Mouse (Mus musculus) lung, embryonic 16.5 days (tissue): ENCODE data around the gene Fam129a. TPM values are rescaled to one million over a fixed set of nuclear protein-coding genes. Genes with fewer than 3 reads are reported as not detected.

Experiments
- ATAC-seq: fragments of 200-750 bp; cut with Nextera tagmentation; 2 replicates; pipeline ENCODE4 v1.8.0; 2017; ENCODE audit warnings: low read depth, mild to moderate bottlenecking, moderate library complexity
- H3K27ac ChIP-seq: fragments of 300-500 bp; sonication (generic); 2 replicates; pipeline ENCODE4 v1.5.1; 2014; ENCODE audit warnings: mild to moderate bottlenecking, control low read depth, low read length
- H3K27me3 ChIP-seq: fragments of 300-500 bp; sonication (generic); 2 replicates; pipeline ENCODE4 v1.6.1; 2014; ENCODE audit warnings: low read depth, low read length, mixed read lengths; ENCODE audit not compliant: control insufficient read depth, insufficient read depth
- H3K36me3 ChIP-seq: fragments of 300-500 bp; sonication (generic); 2 replicates; pipeline ENCODE4 v1.6.1; 2014; ENCODE audit warnings: low read length; ENCODE audit not compliant: control insufficient read depth, insufficient read depth
- H3K4me1 ChIP-seq: fragments of 300-500 bp; sonication (generic); replicated peaks from 2 replicates; pipeline ENCODE4 v1.6.1; 2014; ENCODE audit warnings: low read length, mixed read lengths; ENCODE audit not compliant: control insufficient read depth, insufficient read depth
- H3K4me2 ChIP-seq: fragments of 300-500 bp; sonication (generic); 2 replicates; pipeline ENCODE4 v1.6.1; 2014; ENCODE audit warnings: low read depth, low read length, control low read depth
- H3K4me3 ChIP-seq: fragments of 300-500 bp; sonication (generic); 2 replicates; pipeline ENCODE4 v1.5.1; 2014; ENCODE audit warnings: mild to moderate bottlenecking, low read length, control low read depth
- H3K9ac ChIP-seq: fragments of 300-500 bp; sonication (generic); 2 replicates; pipeline ENCODE4 v1.6.1; 2014; ENCODE audit warnings: low read length, control low read depth
- H3K9me3 ChIP-seq: fragments of 300-500 bp; sonication (generic); 2 replicates; pipeline ENCODE4 v1.6.1; 2016; ENCODE audit warnings: low read length; ENCODE audit not compliant: control insufficient read depth
- WGBS: fragments of 180-500 bp; shearing (Covaris S2); extraction: QIAGEN DNeasy Blood & Tissue Kit; methylation state at CpG from one replicate; pipeline ENCODE4 v1.1.7; 2014; 5-methylcytosine and 5-hydroxymethylcytosine counted together
- polyA plus RNA-seq: library from polyadenylated mRNA; unstranded; fragments of >200 nt; fragmentation: Nextera tagmentation; extraction: Ambion mirVana; gene quantifications from 2 replicates; pipeline ENCODE4 v1.2.1, GENCODE M21; 2015

The Fam129a gene
- polyA plus RNA-seq, 1 experiment from 2014 or later = 14.1 TPM

DNA sequence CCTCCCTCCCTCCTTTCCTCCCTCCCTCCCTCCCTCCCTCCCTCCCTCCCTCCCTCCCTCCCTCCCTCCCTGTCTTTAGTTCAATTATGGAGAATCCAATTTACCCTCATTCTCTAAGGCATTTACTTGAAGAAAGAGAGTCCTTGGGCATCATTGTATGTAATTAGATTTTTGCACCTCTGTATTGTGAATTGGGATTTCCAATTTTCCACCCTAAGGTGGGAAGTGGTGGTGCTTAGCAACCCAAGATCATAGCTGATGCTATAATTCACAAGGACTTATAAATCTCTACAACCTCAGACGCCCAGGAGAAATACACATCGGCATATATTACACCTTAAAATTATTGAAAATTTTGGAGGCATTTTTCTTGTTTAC is 59.3 kb downstream of the Fam129a start:
- Histone ChIP-seq H3K36me3 (no peaks in the 10 kb centered on the region), H3K4me1 (peaks cover 30% of the 10 kb centered on the region), H3K4me3 (no peak overlapping the region), H3K27ac (no peak overlapping the region), H3K4me2 (no peak overlapping the region), H3K27me3 (no peaks in the 10 kb centered on the region), H3K9me3 (no peaks in the 10 kb centered on the region), H3K9ac (no peak overlapping the region)
- ATAC-seq = no peak
- 85% methylated on average over 2 of the region's 2 CpGs for WGBS

DNA sequence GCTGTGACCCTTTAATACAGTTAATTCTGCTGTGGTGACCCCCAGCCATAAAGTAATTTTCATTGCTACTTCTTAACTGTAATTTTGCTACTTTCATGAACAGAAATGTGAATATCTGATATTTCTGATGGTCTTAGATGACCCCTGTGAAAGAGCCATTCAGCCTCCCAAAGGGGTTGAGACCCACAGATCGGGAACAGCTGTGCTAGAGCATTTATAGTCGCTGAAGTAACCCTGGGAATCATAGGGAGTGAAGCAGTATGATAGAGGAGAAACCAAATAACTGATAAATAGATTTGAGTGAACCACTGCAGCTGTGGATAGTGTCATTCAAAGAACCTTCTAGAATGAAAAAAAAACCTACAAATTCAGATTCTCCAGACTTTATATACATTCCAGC is 60.1 kb downstream of the Fam129a start:
- H3K9ac ChIP-seq = no peak overlapping the region
- WGBS = 25% methylated on average over 2 of the region's 2 CpGs
- H3K4me2 ChIP-seq = no peak overlapping the region
- H3K4me3 ChIP-seq = no peak overlapping the region
- peaks cover 26% of the 10 kb centered on the region for H3K4me1 ChIP-seq
- H3K9me3 ChIP-seq = no peaks in the 10 kb centered on the region
- no peaks in the 10 kb centered on the region for H3K27me3 ChIP-seq
- H3K27ac ChIP-seq = no peak overlapping the region
- no peak for ATAC-seq
- H3K36me3 ChIP-seq = no peaks in the 10 kb centered on the region

DNA sequence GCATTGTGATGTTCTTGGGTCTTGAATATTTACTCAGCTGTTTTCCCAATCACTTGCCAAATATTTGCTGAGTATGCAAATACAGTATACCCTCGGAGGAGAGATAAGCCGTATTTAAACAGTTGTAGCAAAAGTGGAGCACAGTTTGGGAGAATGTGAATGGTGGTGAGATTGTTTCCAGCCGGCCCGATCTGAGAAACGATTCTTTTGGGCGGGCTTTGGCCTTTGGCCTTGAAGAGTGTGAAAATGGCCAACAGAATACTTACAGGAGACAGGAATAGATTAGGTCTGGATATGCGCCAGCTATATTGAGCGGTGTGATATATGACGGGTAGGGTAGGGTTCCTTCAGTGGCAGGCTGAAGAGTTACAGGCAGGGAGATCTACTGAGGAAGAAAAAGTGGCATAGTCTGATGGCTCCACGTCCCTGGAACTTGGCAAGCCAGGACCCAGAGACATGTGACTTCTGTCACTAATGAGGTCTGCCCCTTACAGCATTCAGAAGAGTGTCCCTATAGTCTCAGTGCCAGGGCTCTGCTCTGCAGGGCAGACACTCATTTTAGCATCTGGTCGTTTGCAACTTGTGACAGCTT is 60.8 kb downstream of the Fam129a start:
- no peaks in the 10 kb centered on the region for H3K9me3 ChIP-seq
- H3K36me3 ChIP-seq = no peaks in the 10 kb centered on the region
- peak overlapping the region; percentile 43; the same call in 1 of the 2 replicates for H3K4me2 ChIP-seq
- 12% methylated on average over 11 of the region's 11 CpGs for WGBS
- H3K27ac ChIP-seq = peak overlapping the region; percentile 59
- H3K9ac ChIP-seq = no peak overlapping the region
- H3K4me1 ChIP-seq = peaks cover 23% of the 10 kb centered on the region
- ATAC-seq = peak; percentile 94
- H3K27me3 ChIP-seq = no peaks in the 10 kb centered on the region
- no peak overlapping the region for H3K4me3 ChIP-seq

DNA sequence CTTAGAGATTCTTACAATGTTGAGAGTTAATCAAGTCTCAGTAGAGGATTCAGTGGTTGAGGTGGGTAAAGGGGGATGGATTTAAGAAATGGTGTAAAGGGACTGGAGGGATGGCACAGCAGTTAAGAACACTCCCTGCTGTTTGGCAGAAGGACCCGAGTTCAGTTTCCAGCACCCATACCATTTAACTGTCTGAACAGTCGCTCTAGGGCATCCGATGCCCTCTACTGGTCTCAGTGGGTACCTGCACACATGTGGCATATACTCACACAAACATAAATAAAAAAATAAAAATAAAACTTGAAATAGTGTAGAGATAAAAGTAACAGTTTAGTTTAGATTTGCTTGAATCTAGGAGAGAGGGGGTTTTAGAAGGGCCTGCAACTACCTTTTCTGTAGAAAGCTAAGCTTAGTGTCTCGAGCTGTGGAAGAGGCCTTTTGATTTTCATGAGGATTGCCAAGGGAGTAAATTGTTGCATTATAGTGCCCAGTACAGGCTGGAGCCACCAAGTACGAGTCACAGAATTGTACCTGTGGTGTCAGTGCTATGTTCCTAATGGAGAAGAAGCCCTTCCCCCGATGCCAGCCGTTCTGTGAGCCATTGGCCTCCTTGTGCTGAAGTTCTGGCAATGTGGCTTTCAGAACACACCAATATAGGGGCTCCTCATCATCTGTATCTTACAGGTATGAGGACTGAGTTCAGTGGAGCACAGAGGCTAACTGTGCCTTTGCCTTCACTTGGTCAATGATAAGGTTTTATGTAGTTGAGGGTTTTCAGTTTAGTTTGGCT is 61.8 kb downstream of the Fam129a start:
- Histone ChIP-seq H3K4me3 (no peak overlapping the region), H3K36me3 (no peaks in the 10 kb centered on the region), H3K4me1 (peaks cover 15% of the 10 kb centered on the region), H3K27me3 (no peaks in the 10 kb centered on the region), H3K4me2 (no peak overlapping the region), H3K9me3 (no peaks in the 10 kb centered on the region), H3K9ac (no peak overlapping the region), H3K27ac (peak overlapping the region; percentile 59; the same call in 1 of the 2 replicates)
- WGBS = 93% methylated on average over 7 of the region's 7 CpGs
- no peak for ATAC-seq

DNA sequence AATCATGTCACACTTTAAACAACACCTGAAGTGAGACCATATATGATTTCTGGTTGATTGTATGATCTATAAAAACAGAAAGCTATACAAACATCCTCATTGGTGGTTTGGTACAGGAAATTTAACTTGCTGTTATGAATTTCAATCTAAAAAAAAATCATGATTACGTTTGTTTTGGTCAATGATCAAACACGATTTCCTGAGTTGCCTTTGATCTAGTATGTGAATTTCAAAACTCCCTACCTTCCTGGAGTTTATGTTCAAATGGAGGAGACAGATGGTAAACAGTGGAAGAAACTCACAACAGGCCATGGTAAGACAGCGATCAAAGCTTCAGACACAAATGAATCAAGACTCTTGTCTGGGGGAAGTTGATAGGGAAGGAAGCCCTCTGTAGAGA is 65.7 kb downstream of the Fam129a start:
- no peak for ATAC-seq
- no peak overlapping the region for H3K27ac ChIP-seq
- no peaks in the 10 kb centered on the region for H3K9me3 ChIP-seq
- H3K4me3 ChIP-seq = no peak overlapping the region
- no peaks in the 10 kb centered on the region for H3K27me3 ChIP-seq
- 66% methylated on average over 3 of the region's 3 CpGs for WGBS
- H3K9ac ChIP-seq = no peak overlapping the region
- no peaks in the 10 kb centered on the region for H3K36me3 ChIP-seq
- H3K4me1 ChIP-seq = peaks cover 8% of the 10 kb centered on the region
- H3K4me2 ChIP-seq = no peak overlapping the region

DNA sequence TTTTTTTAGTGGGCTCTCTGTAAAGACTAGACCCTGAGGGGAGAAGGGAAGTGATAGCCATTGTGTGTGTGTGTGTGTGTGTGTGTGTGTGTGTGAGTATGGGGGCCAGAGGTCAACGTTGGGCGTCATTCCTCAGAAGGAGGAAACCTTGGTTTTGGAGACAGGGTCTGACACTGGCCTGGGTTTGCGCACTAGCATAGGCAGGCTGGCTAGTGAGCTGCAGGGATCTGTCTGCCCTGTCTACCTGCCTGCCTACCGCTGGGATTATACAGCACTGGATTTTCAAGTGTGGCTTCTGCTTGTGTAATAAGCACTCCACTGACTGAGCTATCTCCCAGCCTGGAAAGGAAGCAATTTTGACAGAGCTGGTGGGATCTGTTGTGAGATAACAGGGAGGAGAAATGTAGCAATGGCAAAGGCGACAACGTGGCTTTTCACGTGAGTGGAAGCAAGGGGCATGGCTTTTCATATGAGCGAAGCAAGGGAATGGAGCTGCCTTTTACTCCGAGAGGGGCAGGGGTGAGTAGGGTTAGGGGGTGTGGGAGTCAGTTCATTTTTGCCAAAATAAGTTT is 66.5 kb downstream of the Fam129a start:
- no peak overlapping the region for H3K9ac ChIP-seq
- H3K27me3 ChIP-seq = no peaks in the 10 kb centered on the region
- no peak overlapping the region for H3K4me3 ChIP-seq
- no peaks in the 10 kb centered on the region; the same call in 1 of the 2 replicates for H3K4me1 ChIP-seq
- no peaks in the 10 kb centered on the region for H3K36me3 ChIP-seq
- no peak overlapping the region for H3K27ac ChIP-seq
- ATAC-seq = no peak
- 76% methylated on average over 9 of the region's 9 CpGs for WGBS
- H3K4me2 ChIP-seq = no peak overlapping the region
- H3K9me3 ChIP-seq = no peaks in the 10 kb centered on the region

DNA sequence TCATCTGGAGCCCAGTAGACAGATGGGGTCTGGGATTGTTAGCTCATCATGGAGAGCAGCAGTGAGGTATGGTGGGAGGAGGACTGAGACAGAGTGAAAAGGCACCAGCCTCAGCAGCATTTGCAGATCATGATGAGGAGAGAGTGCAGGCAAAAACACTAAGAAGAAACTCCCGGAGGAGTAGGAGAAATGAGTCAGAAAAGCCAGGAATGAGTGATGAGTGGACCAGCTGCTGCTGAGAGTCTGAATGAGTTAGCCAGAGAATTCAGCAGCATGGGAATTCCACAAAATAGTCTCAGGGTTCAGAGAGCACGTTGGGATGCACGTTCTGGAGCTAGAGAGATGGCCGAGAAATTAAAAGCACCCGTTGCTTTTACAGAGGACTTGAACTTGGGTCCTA is 67.4 kb downstream of the Fam129a start:
- Histone ChIP-seq H3K27ac (no peak overlapping the region), H3K27me3 (no peaks in the 10 kb centered on the region), H3K4me2 (no peak overlapping the region), H3K36me3 (no peaks in the 10 kb centered on the region), H3K9me3 (no peaks in the 10 kb centered on the region), H3K4me3 (no peak overlapping the region), H3K9ac (no peak overlapping the region), H3K4me1 (no peaks in the 10 kb centered on the region)
- WGBS = 68% methylated on average over 5 of the region's 5 CpGs
- no peak for ATAC-seq

DNA sequence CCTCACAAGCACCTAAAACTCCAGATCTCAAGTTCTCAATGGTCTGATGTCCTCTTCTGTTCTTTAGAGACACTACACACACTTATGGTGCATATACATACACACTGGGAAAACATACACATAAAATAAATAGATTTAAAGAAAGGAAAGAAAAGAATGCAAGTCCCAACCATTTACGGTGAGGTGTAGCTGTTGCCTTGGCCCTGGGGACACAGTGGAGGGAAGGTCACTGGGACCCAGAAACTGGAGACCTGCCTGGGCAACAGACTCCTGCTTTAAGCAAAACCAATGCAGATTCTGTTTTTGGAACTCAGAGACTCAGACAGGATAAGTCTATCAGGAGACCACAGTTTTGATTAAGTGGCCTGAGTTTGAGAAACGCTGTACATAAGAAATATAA is 67.8 kb downstream of the Fam129a start:
- WGBS = 84% methylated on average over 2 of the region's 2 CpGs
- no peaks in the 10 kb centered on the region for H3K36me3 ChIP-seq
- ATAC-seq = no peak
- no peak overlapping the region for H3K9ac ChIP-seq
- no peaks in the 10 kb centered on the region for H3K4me1 ChIP-seq
- H3K27ac ChIP-seq = no peak overlapping the region
- no peak overlapping the region for H3K4me2 ChIP-seq
- no peaks in the 10 kb centered on the region for H3K27me3 ChIP-seq
- H3K9me3 ChIP-seq = no peaks in the 10 kb centered on the region
- no peak overlapping the region for H3K4me3 ChIP-seq

DNA sequence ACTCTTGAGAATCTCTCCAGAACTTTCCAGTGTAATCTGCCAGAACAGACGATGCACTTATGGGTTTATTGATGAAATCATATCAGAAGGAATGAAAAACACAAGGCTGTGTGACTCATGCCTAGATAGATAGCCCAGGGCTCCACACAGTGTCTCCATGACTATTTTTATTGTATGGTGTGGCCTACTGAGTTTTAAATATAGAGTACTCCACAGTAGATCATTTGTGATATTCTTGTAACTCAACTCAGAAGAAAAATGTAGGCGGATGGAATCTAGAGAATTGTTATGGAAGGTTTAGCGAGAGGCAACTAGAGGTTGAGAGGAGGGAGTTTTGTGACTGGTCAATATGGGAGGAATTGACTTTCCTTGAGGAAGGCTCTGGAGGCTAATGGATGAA is 75.4 kb downstream of the Fam129a start:
- Histone ChIP-seq H3K36me3 (no peaks in the 10 kb centered on the region), H3K4me3 (no peak overlapping the region), H3K27me3 (no peaks in the 10 kb centered on the region; the same call in 1 of the 2 replicates), H3K27ac (no peak overlapping the region), H3K4me2 (no peak overlapping the region), H3K4me1 (no peaks in the 10 kb centered on the region), H3K9me3 (no peaks in the 10 kb centered on the region), H3K9ac (no peak overlapping the region)
- no peak for ATAC-seq
- 86% methylated on average over 3 of the region's 3 CpGs for WGBS
